ENCODE assay signal across 8 mouse cellular contexts in genomic region chr5:135957207-135957974, GRCm38 (mm10). TPM values are rescaled to one million over a fixed set of nuclear protein-coding genes. Genes with fewer than 3 reads are reported as not detected.
DNase-seq lines count a peak whose midpoint lies in the region; ATAC-seq lines count a peak whose summit lies in the region.

No protein-coding gene starts in this region.

- 0 out of 2 replicates have a peak overlapping the region, but pooled peaks have one; percentile 27 for H3K9ac ChIP-seq in kidney, embryonic 15.5 days

- no peaks in the 10 kb centered on the region for H3K27me3 ChIP-seq in heart, embryonic 10.5 days (ENCODE audit: insufficient read depth, poor library complexity, severe bottlenecking)
- no peaks in the 10 kb centered on the region for H3K27me3 ChIP-seq in kidney, embryonic 15.5 days

- peak overlapping the region; percentile 59 for H3K4me2 ChIP-seq in kidney, embryonic 15.5 days

- H3K9me3 ChIP-seq in heart, embryonic 10.5 days: no peaks in the 10 kb centered on the region
- H3K9me3 ChIP-seq in kidney, embryonic 15.5 days (replicated peaks): no peaks in the 10 kb centered on the region

- peak overlapping the region; percentile 93 for H3K27ac ChIP-seq in heart, embryonic 10.5 days
- peak overlapping the region; percentile 96 for H3K27ac ChIP-seq in kidney, embryonic 15.5 days

- no peaks in the 10 kb centered on the region for H3K36me3 ChIP-seq in heart, embryonic 10.5 days
- H3K36me3 ChIP-seq in kidney, embryonic 15.5 days: no peaks in the 10 kb centered on the region

- DNase-seq in A20 (ENCODE audit: low read depth, low spot score) (peak; percentile 99), liver (peak; percentile 98)
- peak; percentile 99 for DNase-seq in brain, adult 2 months (ENCODE audit: low read depth, low spot score)
- peak; percentile 99 for DNase-seq in heart, embryonic 10.5 days (ENCODE audit: low spot score)
- DNase-seq in spleen, postnatal 4 days (ENCODE audit: low spot score in 2 of 2): peak; percentile 94 to 95

- H3K4me1 ChIP-seq in heart, embryonic 10.5 days: peaks cover 24% of the 10 kb centered on the region
- peaks cover 32% of the 10 kb centered on the region for H3K4me1 ChIP-seq in kidney, embryonic 15.5 days

- peak overlapping the region; percentile 49 for H3K4me3 ChIP-seq in heart, embryonic 10.5 days
- H3K4me3 ChIP-seq in kidney, embryonic 15.5 days (replicated peaks): peak overlapping the region; percentile 38

- WGBS in heart, embryonic 10.5 days: 8% methylated on average over 28 of the region's 28 CpGs
- 8% methylated on average over 27 of the region's 28 CpGs for WGBS in kidney, embryonic 15.5 days

- ATAC-seq in erythroblast, adult 5-6 weeks (replicated peaks; ENCODE audit: low FRiP score, poor library complexity, severe bottlenecking): peak; percentile 86
- peak; percentile 89 for ATAC-seq in kidney, embryonic 15.5 days (replicated peaks; ENCODE audit: low FRiP score)
- ATAC-seq in monocyte, adult 5-6 weeks (replicated peaks; ENCODE audit: insufficient number of reproducible peaks, low FRiP score, low TSS enrichment, poor library complexity, severe bottlenecking): peak; percentile 84

RNA-seq across cellular contexts. Expression of gene Ssc4d, which starts 16.9 kb away (rescaled TPM):
- total RNA-seq in erythroblast, adult 5-6 weeks (2015; ENCODE audit: low replicate concordance): 6.0 and 6.3 TPM in 2 replicates
- 0.56 TPM in 1 of 2 replicates, not detected in the other for total RNA-seq in erythroblast, adult 5-6 weeks (2017; ENCODE audit: low replicate concordance)
- 2.3 and 5.2 TPM in 2 replicates for polyA plus RNA-seq in heart, embryonic 10.5 days (2016; fragmentation: Nextera tagmentation; extraction: Ambion mirVana)
- 9.6 and 10.1 TPM in 2 replicates for polyA plus RNA-seq in kidney, embryonic 15.5 days (2015; fragmentation: Nextera tagmentation; extraction: Ambion mirVana)
- 1.5 to 1.9 TPM in 2 of 3 replicates, not detected in the other for total RNA-seq in monocyte, adult 5-6 weeks (2017)

RNA-seq across cellular contexts. Expression of gene Zp3, which starts 22.5 kb away (rescaled TPM):
- total RNA-seq in erythroblast, adult 5-6 weeks (2015; ENCODE audit: low replicate concordance): not detected in 2 replicates
- total RNA-seq in erythroblast, adult 5-6 weeks (2017; ENCODE audit: low replicate concordance): not detected in 2 replicates
- polyA plus RNA-seq in heart, embryonic 10.5 days (2016; fragmentation: Nextera tagmentation; extraction: Ambion mirVana): not detected in 2 replicates
- polyA plus RNA-seq in kidney, embryonic 15.5 days (2015; fragmentation: Nextera tagmentation; extraction: Ambion mirVana): 0.30 TPM in 1 of 2 replicates, not detected in the other
- total RNA-seq in monocyte, adult 5-6 weeks (2017): not detected in 3 replicates

RNA-seq across cellular contexts. Expression of gene Ywhag, which starts 23.0 kb away (rescaled TPM):
- total RNA-seq in erythroblast, adult 5-6 weeks (2015; ENCODE audit: low replicate concordance): 14.8 and 40.5 TPM in 2 replicates
- 17.3 and 17.9 TPM in 2 replicates for total RNA-seq in erythroblast, adult 5-6 weeks (2017; ENCODE audit: low replicate concordance)
- 202 and 227 TPM in 2 replicates for polyA plus RNA-seq in heart, embryonic 10.5 days (2016; fragmentation: Nextera tagmentation; extraction: Ambion mirVana)
- 179 and 189 TPM in 2 replicates for polyA plus RNA-seq in kidney, embryonic 15.5 days (2015; fragmentation: Nextera tagmentation; extraction: Ambion mirVana)
- 86.4 to 119 TPM (median 100 TPM) in 3 replicates for total RNA-seq in monocyte, adult 5-6 weeks (2017)

RNA-seq across cellular contexts. Expression of gene Dtx2, which starts 37.2 kb away (rescaled TPM):
- total RNA-seq in erythroblast, adult 5-6 weeks (2015; ENCODE audit: low replicate concordance): 3.8 and 22.1 TPM in 2 replicates
- 2.3 TPM in 1 of 2 replicates, not detected in the other for total RNA-seq in erythroblast, adult 5-6 weeks (2017; ENCODE audit: low replicate concordance)
- polyA plus RNA-seq in heart, embryonic 10.5 days (2016; fragmentation: Nextera tagmentation; extraction: Ambion mirVana): 36.0 and 37.6 TPM in 2 replicates
- 29.4 and 29.9 TPM in 2 replicates for polyA plus RNA-seq in kidney, embryonic 15.5 days (2015; fragmentation: Nextera tagmentation; extraction: Ambion mirVana)
- total RNA-seq in monocyte, adult 5-6 weeks (2017): 5.4 to 11.2 TPM (median 6.8 TPM) in 3 replicates

Comparison
In these comparisons a context has a peak if more than half of its experiments do, and no peak if none do; other contexts are left out.
1. Peak in every context shown above with its lines: DNase-seq, ATAC-seq, H3K4me3 ChIP-seq and H3K27ac ChIP-seq.